8 mouse cellular contexts compared by ENCODE assay signal in genomic region chr5:99251379-99252202, GRCm38 (mm10).
DNase-seq lines count a peak whose midpoint lies in the region; ATAC-seq and TF ChIP-seq lines count a peak whose summit lies in the region.

No protein-coding gene starts in this region.

- peak overlapping the region; percentile 83 for H3K27ac ChIP-seq in heart, adult 2 months
- H3K27ac ChIP-seq in kidney, postnatal 0 days = no peak overlapping the region

- 2% methylated on average over 34 of the region's 34 CpGs for WGBS in heart, adult 2 months
- WGBS in kidney, postnatal 0 days = 4% methylated on average over 34 of the region's 34 CpGs

- ATAC-seq in kidney, postnatal 0 days (replicated peaks; ENCODE audit: low FRiP score, low read depth) = no peak
- no peak for ATAC-seq in inflammation-experienced regulatory T-cells, adult 6 months

- no peaks in the 10 kb centered on the region for H3K27me3 ChIP-seq in heart, adult 2 months (ENCODE audit: control insufficient read depth, insufficient read depth, low read length)
- H3K27me3 ChIP-seq in kidney, postnatal 0 days (ENCODE audit: insufficient read depth, low read length) = no peaks in the 10 kb centered on the region

- H3K4me2 ChIP-seq in kidney, postnatal 0 days (ENCODE audit: low read length) = peak overlapping the region; percentile 79

- H3K79me2 ChIP-seq in heart, adult 2 months (replicated peaks; ENCODE audit: control insufficient read depth, insufficient read depth, low read length) = 0 out of 2 replicates have a peak, but pooled peaks cover 1% of the 10 kb centered on the region

- no peak for TF ChIP-seq CTCF in heart, adult 2 months (IDR thresholded peaks at IDR 0.05)
- TF ChIP-seq CTCF in kidney, postnatal 0 days (IDR thresholded peaks at IDR 0.05; ENCODE audit: low read depth) = no peak

- no peaks in the 10 kb centered on the region for H3K9me3 ChIP-seq in kidney, postnatal 0 days (replicated peaks; ENCODE audit: low read length)

- peak; percentile 22 for DNase-seq in ovary, postnatal 36 days (ENCODE audit: low spot score)
- DNase-seq in ovary, postnatal 10 days (ENCODE audit: low spot score) = no peak
- peak; percentile 39 for DNase-seq in embryo, embryonic 9.5 days (ENCODE audit: extremely low spot score)
- DNase-seq in heart, adult 2 months = peak; percentile 60 to 71
- peak; percentile 61 for DNase-seq in kidney, postnatal 0 days (ENCODE audit: low spot score)
- peak; percentile 72 for DNase-seq in lung, postnatal 36 days
- DNase-seq in right cerebral cortex, postnatal 36 days (ENCODE audit: low spot score in 2 of 2) = peak; percentile 65 to 75

- no peaks in the 10 kb centered on the region for H3K36me3 ChIP-seq in heart, adult 2 months (ENCODE audit: control insufficient read depth, insufficient read depth, low read length)
- H3K36me3 ChIP-seq in kidney, postnatal 0 days (ENCODE audit: insufficient read depth, low read length) = no peaks in the 10 kb centered on the region

- intact Hi-C loops in heart, adult 2 months (cut with DNase I) = loop anchor here (2.0 to 10.0 kb wide), 4 partner anchors 86 to 793 kb away; no protein-coding TSS in a partner anchor

- peak overlapping the region; percentile 85 for H3K9ac ChIP-seq in heart, adult 2 months (ENCODE audit: low read depth, low read length)
- H3K9ac ChIP-seq in kidney, postnatal 0 days (ENCODE audit: low read depth, low read length) = peak overlapping the region; percentile 70

- 0 out of 2 replicates have a peak, but pooled peaks have one; percentile 16 for TF ChIP-seq EP300 in heart, adult 2 months (IDR thresholded peaks at IDR 0.05; ENCODE audit: insufficient read depth, low read depth, low read length)

- H3K4me3 ChIP-seq in heart, adult 2 months = peak overlapping the region; percentile 91
- H3K4me3 ChIP-seq in kidney, postnatal 0 days (replicated peaks; ENCODE audit: low read depth, low read length) = peak overlapping the region; percentile 73

- peaks cover 3% of the 10 kb centered on the region for H3K4me1 ChIP-seq in heart, adult 2 months (ENCODE audit: control insufficient read depth, insufficient read depth, low read length)
- H3K4me1 ChIP-seq in kidney, postnatal 0 days (replicated peaks; ENCODE audit: insufficient read depth, low read length) = no peaks in the 10 kb centered on the region; the same call in 1 of the 2 replicates

- peak; percentile 41; the same call in 1 of the 2 replicates for TF ChIP-seq POLR2A in heart, adult 2 months (IDR thresholded peaks at IDR 0.05; ENCODE audit: insufficient read depth, low read depth, low read length)
